Mouse (Mus musculus): ENCODE measurements around the gene Rexo5.

- TF ChIP-seq GATA1 (IDR thresholded peaks at IDR 0.05; ENCODE audit: borderline replicate concordance, low read length): no peak
- no peak for TF ChIP-seq FLI1 (IDR thresholded peaks at IDR 0.05; ENCODE audit: low read length)
Measured at GRCm38 (mm10) chr7:119849096-119849495, 55.3 kb downstream of the Rexo5 start.

Measured in megakaryocyte, embryonic 14.5 days (primary cell).